Mouse (Mus musculus) megakaryocyte, embryonic 14.5 days (primary cell): ENCODE measurements around the gene Myo5a. TPM values are rescaled to one million over a fixed set of nuclear protein-coding genes. Genes with fewer than 3 reads are reported as not detected.
A peak's percentile ranks its signal among the peaks of the same experiment; 100 is the strongest.

Source experiments
- H3K27me3 ChIP-seq: replicated peaks from 2 replicates; pipeline ENCODE3; 2012; ENCODE audit warnings: inconsistent platforms
- H3K36me3 ChIP-seq: replicated peaks from 2 replicates; pipeline ENCODE3; 2012; ENCODE audit warnings: low read length, inconsistent platforms, mixed read lengths
- H3K4me1 ChIP-seq: 2 replicates; pipeline ENCODE4 v1.6.1; 2012; ENCODE audit warnings: inconsistent platforms
- H3K4me3 ChIP-seq: replicated peaks from 2 replicates; pipeline ENCODE3; 2012; ENCODE audit warnings: moderate library complexity, mild to moderate bottlenecking, inconsistent platforms
- H3K9me3 ChIP-seq: 2 replicates; pipeline ENCODE4 v1.6.1; 2012; ENCODE audit warnings: inconsistent platforms
- FLI1 ChIP-seq: IDR thresholded peaks from 2 replicates; pipeline ENCODE4 v1.6.1; 2012; ENCODE audit warnings: low read length, inconsistent platforms, mixed read lengths
- GATA1 ChIP-seq: IDR thresholded peaks from 3 replicates; pipeline ENCODE4 v1.6.1; 2012; ENCODE audit warnings: mixed read lengths, low read length, inconsistent platforms, borderline replicate concordance
- polyA plus RNA-seq: library from polyadenylated mRNA; stranded (reverse); fragments of >175 nt; gene quantifications from 2 replicates; pipeline ENCODE4 v1.2.3, GENCODE M21; 2012; ENCODE audit warnings: low replicate concordance; ENCODE audit not compliant: insufficient read depth

Myo5a gene
- polyA plus RNA-seq, 1 experiment, result 10.7 TPM

DNA sequence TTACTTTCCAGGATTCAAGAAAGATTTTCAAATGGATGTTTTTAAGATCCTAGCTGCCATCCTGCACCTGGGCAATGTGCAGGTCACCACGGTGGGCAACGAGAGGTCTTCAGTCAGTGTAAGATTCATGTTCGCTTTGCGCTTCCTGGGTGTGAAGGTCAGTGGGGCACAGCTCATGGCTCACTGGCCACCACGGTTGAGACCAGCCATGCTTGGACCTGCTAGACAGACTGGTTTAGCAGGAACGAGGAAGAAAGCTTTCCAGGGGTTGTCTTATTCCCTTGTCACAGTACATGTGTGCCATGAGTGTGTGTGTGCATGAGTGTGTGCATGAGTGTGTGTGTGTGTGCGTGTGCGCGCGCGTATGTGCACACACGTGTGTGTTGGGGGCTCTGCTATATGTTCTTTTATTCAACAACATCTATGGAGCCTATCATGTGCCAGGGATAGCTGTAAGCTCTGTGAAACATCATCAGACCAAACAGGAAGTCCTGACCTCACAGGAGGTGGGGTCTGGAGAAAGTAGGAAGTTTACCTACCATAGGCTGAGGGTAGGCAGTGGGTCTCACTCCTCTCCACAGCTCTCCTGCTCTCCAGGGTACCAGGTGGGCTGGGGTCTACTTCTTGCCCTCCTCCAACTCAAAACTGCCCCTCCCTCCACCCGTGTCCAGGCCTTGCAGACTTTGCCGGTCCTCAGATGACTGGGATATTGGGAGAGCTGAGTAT lies 185.2 kb downstream of the Myo5a start:
- peaks cover 91% of the 10 kb centered on the region for H3K4me1 ChIP-seq
- peaks cover 6% of the 10 kb centered on the region for H3K36me3 ChIP-seq
- H3K4me3 ChIP-seq, result peak overlapping the region; percentile 73

DNA sequence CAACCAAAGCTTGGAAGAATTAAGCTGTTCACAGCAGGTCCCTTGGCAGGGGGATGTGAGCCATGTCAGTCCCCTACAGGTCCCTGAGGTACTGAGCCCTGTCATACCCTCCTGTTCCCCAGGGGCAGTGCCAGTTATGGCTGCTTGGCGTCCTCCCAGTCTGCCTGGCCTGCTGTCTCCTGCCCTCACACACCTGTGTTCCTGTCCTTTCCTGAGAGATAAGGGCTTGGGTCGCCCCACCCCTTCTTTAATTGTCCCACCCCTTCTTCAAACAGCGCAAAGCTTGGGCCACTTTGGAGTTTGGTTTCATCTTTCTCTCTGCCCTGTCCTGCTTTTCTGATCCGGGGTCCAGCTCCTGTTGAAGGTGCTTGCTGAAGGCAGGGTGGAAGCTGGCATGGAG lies 188.0 kb downstream of the Myo5a start:
- TF ChIP-seq GATA1 (no peak), FLI1 (no peak)
- no peaks in the 10 kb centered on the region for H3K27me3 ChIP-seq
- no peaks in the 10 kb centered on the region; the same call in 1 of the 2 replicates for H3K9me3 ChIP-seq
- peaks cover 6% of the 10 kb centered on the region for H3K36me3 ChIP-seq
- no peak overlapping the region for H3K4me3 ChIP-seq
- H3K4me1 ChIP-seq, result peaks cover 91% of the 10 kb centered on the region

More for the DNA sequence above, 185.2 kb downstream of the Myo5a start:
- Histone ChIP-seq H3K9me3 (no peaks in the 10 kb centered on the region; the same call in 1 of the 2 replicates), H3K27me3 (no peaks in the 10 kb centered on the region)
- TF ChIP-seq GATA1, result no peak
- TF ChIP-seq FLI1, result no peak

DNA sequence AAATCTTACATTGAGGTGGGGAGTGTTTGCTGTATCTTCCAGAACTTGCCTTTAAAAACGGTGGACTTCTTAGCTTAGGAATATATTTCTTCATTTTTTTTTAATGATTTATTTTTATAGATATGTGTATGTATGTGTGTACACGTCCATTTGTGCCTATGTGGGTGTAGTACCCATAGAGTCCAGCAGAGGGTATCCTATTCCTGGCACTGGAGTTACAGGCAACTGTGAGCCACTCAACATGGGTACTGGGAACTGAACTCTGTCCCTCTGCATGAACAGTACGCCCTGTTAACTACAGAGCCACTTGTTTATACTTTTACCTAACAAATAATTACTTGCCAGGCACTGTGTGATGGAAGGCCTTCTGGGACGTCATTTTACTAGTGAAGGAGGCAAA lies 188.8 kb downstream of the Myo5a start:
- no peak for TF ChIP-seq GATA1
- no peak for TF ChIP-seq FLI1
- H3K4me3 ChIP-seq, result no peak overlapping the region
- H3K4me1 ChIP-seq, result peaks cover 91% of the 10 kb centered on the region
- H3K9me3 ChIP-seq, result no peaks in the 10 kb centered on the region; the same call in 1 of the 2 replicates
- H3K36me3 ChIP-seq, result peaks cover 6% of the 10 kb centered on the region
- no peaks in the 10 kb centered on the region for H3K27me3 ChIP-seq

DNA sequence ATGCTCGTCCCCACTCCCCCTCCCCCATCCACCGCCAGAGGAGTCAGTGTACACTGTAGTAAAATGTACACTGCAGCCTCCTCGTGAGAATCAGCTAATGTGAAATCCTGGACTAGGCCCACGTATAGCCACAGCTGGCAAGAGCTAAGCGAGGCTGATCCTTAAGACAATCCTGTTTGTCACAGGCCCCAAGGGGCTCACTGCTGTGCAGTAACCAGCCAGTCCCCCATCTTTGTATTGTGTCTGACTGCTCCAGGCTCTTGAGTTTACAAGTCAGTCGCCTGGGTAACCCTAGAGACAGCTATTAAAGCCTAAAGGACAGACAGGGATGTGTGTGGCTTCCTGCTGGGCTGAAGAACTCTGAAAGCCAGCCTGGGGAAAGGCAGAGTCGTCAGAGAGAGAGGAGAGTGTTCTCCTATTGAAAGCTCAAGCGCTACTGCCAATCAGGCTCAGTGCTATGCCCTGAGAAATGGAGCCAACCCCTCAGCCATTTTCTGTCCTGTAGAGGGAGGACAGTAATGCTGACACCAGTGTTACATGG lies 190.6 kb downstream of the Myo5a start:
- no peaks in the 10 kb centered on the region; the same call in 1 of the 2 replicates for H3K9me3 ChIP-seq
- peak overlapping the region; percentile 82 for H3K4me3 ChIP-seq
- no peaks in the 10 kb centered on the region for H3K27me3 ChIP-seq
- TF ChIP-seq FLI1, result no peak
- no peak for TF ChIP-seq GATA1
- peaks cover 6% of the 10 kb centered on the region for H3K36me3 ChIP-seq
- peaks cover 88% of the 10 kb centered on the region for H3K4me1 ChIP-seq

DNA sequence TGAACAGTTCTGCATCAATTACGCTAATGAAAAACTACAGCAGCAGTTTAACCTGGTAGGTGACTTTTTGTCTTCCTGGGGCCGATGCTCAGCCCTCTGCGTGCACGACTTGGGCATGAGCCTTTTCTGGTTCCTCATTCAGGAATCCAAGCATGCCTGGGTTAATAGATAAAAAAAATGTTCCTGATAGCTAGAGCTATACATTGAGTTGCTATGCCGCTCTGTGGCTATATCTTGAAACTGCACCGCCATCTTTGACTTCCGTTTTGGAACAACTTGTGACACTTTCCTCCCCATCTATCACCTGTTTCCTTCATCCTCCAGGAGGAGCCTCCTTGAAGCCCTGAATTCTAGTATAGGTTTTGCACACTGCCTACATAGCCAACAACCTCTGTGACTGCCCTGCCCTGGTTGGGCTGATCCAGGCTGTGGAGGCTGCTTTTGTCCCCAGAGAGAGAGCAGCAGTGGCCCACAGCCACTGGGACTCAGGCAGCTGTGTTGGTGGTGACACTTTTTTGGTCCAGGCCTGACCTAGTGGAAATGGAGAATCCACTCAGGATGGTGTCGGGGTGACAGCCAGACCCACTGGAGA lies 191.5 kb downstream of the Myo5a start:
- H3K4me3 ChIP-seq, result peak overlapping the region; percentile 82
- H3K4me1 ChIP-seq, result peaks cover 88% of the 10 kb centered on the region
- no peaks in the 10 kb centered on the region for H3K27me3 ChIP-seq
- peaks cover 6% of the 10 kb centered on the region for H3K36me3 ChIP-seq
- no peak for TF ChIP-seq GATA1
- TF ChIP-seq FLI1, result no peak
- no peaks in the 10 kb centered on the region; the same call in 1 of the 2 replicates for H3K9me3 ChIP-seq

DNA sequence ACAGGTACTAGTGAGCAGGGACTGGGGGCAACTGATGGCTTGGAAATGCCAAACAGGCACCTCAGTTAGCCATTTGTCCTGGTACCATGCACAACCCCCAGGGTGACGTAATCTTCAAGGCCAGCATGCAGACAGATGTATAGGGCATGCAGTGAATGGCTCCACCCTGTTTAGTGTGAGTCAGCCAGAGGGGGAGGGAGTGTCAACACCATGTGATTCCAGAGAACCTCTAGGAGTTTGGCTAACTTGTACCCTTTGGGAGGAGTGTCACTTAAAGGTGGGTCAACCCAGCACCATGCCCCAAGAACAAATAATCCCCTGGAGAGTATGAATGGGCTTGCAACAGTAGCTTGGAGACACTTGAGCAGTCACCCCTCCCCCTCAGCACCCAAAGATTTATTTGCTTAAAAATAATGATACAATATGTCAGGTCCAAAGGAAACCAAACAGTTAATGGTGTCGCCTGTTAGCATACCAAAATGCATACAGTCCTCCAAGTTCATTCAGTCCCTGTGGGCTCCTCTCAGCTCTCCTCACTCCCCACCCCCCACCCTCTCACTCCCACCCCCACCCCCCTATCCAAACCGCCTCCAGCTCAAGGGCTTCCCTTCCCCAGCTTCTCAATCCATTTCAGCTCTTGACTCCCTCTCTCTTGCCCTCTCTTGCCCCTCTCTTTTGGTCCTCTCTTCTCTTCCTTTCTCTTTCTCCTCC lies 193.3 kb downstream of the Myo5a start:
- Histone ChIP-seq H3K36me3 (peaks cover 4% of the 10 kb centered on the region), H3K27me3 (no peaks in the 10 kb centered on the region), H3K4me1 (peaks cover 84% of the 10 kb centered on the region), H3K9me3 (no peaks in the 10 kb centered on the region; the same call in 1 of the 2 replicates), H3K4me3 (no peak overlapping the region)
- TF ChIP-seq GATA1, result no peak
- TF ChIP-seq FLI1, result no peak

DNA sequence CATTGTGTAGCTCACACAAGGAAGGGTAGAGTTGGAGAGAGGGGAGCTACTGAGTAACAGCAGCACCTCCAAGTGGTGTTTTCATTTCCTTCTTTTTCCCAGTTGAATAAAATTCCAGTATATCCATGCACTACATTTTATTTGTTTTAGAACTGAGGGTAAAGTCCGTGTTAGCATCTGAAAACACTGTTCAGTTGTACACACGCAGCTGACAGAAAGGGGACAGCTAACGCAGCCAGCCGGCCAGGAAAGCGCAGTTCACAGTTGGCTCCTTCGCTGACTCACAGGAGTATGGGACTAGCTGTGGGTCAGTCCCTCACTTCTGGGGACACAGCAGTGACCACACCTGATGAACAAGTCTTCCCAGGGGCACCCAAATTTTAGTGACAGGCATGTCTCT lies 196.3 kb downstream of the Myo5a start:
- H3K27me3 ChIP-seq, result peaks cover 2% of the 10 kb centered on the region
- H3K36me3 ChIP-seq, result peaks cover 5% of the 10 kb centered on the region
- H3K4me3 ChIP-seq, result peak overlapping the region; percentile 38
- peaks cover 82% of the 10 kb centered on the region for H3K4me1 ChIP-seq
- TF ChIP-seq GATA1 (no peak), FLI1 (no peak)
- H3K9me3 ChIP-seq, result peaks cover 12% of the 10 kb centered on the region

DNA sequence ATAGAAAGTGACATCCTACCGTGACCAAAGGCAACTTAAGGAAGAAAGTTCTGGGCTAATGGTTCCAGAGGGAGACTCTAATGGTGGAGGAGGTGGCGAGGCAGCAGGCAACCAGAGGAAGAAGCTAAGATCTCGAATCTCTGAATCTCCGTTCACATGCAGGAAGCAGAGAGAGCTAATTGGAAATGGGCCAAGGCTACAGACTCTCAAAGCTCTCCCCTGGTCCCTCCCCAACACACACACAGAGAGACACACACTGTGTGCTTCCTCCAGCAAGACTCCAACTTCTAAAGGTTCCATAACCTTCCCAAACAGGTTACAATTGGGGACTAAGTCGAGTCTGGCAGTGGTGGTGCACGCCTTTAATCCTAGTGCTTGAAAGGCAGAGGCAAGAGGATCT lies 199.6 kb downstream of the Myo5a start:
- H3K4me1 ChIP-seq, result peaks cover 57% of the 10 kb centered on the region
- no peak overlapping the region for H3K4me3 ChIP-seq
- no peak for TF ChIP-seq FLI1
- TF ChIP-seq GATA1, result no peak
- H3K9me3 ChIP-seq, result peaks cover 17% of the 10 kb centered on the region
- H3K27me3 ChIP-seq, result peaks cover 6% of the 10 kb centered on the region
- peaks cover 9% of the 10 kb centered on the region for H3K36me3 ChIP-seq

DNA sequence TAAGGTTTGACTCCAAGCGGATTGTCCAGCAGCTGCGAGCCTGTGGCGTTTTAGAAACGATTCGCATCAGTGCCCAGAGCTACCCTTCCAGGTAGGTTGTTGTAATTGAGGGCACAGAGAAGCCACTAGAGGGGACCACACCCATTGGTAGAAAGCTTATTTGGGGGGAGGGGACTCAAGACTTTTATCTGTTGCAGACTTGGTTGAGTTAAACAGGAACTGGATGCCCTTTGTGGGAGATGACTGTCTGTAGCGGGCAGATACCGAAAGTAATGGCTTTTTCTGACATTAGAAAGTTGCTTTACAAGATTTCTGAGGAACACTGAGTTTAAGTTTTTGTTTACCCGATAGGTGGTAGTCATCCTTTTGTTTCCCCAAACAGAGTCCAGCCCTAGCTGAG lies 200.7 kb downstream of the Myo5a start:
- TF ChIP-seq FLI1, result no peak
- no peak for TF ChIP-seq GATA1
- no peak overlapping the region for H3K4me3 ChIP-seq

More for the DNA sequence above, 200.7 kb downstream of the Myo5a start:
- H3K27me3 ChIP-seq, result peaks cover 15% of the 10 kb centered on the region
- peaks cover 17% of the 10 kb centered on the region for H3K9me3 ChIP-seq
- H3K36me3 ChIP-seq, result peaks cover 9% of the 10 kb centered on the region
- peaks cover 48% of the 10 kb centered on the region for H3K4me1 ChIP-seq

Other genes starting within 250 kb of the Myo5a start
- gene Onecut1, start 209.1 kb upstream of the Myo5a start, polyA plus RNA-seq, result 0.82 TPM in 1 of 2 replicates, not detected in the other
- 1.3 and 5.1 TPM in 2 replicates for gene Fam214a, start 118.1 kb upstream of the Myo5a start, polyA plus RNA-seq
- 6.1 and 31.5 TPM in 2 replicates for gene Arpp19, start 33.4 kb upstream of the Myo5a start, polyA plus RNA-seq
- 0.27 TPM in 1 of 2 replicates, not detected in the other for gene Myo5c, start 161.0 kb downstream of the Myo5a start, polyA plus RNA-seq
- gene Gnb5, start 235.3 kb downstream of the Myo5a start, polyA plus RNA-seq, result 6.7 and 7.5 TPM in 2 replicates